Mouse (Mus musculus) embryonic fibroblast, embryonic 13.5 days (primary cell): ENCODE measurements at regions not wholly inside any gene's neighbourhood (a gene's known extent, or its start where the extent isn't known, plus 50 kb on each side); places are given as distances from the start of the nearest gene placed in this dataset.

Source experiments
- CTCF ChIP-seq: IDR thresholded peaks from 2 replicates; pipeline ENCODE4 v1.5.1; 2011; ENCODE audit warnings: mild to moderate bottlenecking, control low read depth, low read length, moderate library complexity, borderline replicate concordance; ENCODE audit not compliant: insufficient read depth
- POLR2A ChIP-seq: IDR thresholded peaks from 2 replicates; pipeline ENCODE4 v1.6.1; 2011; ENCODE audit warnings: low read depth, mild to moderate bottlenecking, control low read depth, low read length, moderate library complexity

- TF ChIP-seq POLR2A, result no peak
- TF ChIP-seq CTCF, result no peak
Observed at GRCm38 (mm10) chr11:84633300-84633699, 108.0 kb upstream of the Lhx1 start.
